Mouse (Mus musculus) midbrain, postnatal 0 days (tissue): ENCODE measurements at regions not wholly inside any gene's neighbourhood (a gene's known extent, or its start where the extent isn't known, plus 50 kb on each side); places are given as distances from the start of the nearest gene placed in this dataset.

Experiments
- ATAC-seq: fragments of 200-750 bp; cut with Nextera tagmentation; 2 replicates; pipeline ENCODE4 v1.8.0; 2017; ENCODE audit warnings: moderate number of reproducible peaks, mild to moderate bottlenecking, moderate TSS enrichment, moderate library complexity; ENCODE audit not compliant: low FRiP score
- DNase-seq: peaks from one replicate; pipeline ENCODE4 v3.0.0-alpha.2; 2015; ENCODE audit warnings: low spot score
- H3K27ac ChIP-seq: fragments of 300-500 bp; sonication (generic); 2 replicates; pipeline ENCODE4 v1.5.1; 2014; ENCODE audit warnings: low read depth, mild to moderate bottlenecking, low read length, mixed read lengths
- H3K27me3 ChIP-seq: fragments of 300-500 bp; sonication (generic); 2 replicates; pipeline ENCODE4 v1.6.1; 2014; ENCODE audit warnings: low read length, control low read depth, mixed read lengths; ENCODE audit not compliant: insufficient read depth
- H3K36me3 ChIP-seq: fragments of 300-500 bp; sonication (generic); 2 replicates; pipeline ENCODE4 v1.6.1; 2014; ENCODE audit warnings: low read length, control low read depth, mixed read lengths; ENCODE audit not compliant: insufficient read depth
- H3K4me1 ChIP-seq: fragments of 300-500 bp; sonication (generic); 2 replicates; pipeline ENCODE4 v1.6.1; 2014; ENCODE audit warnings: mild to moderate bottlenecking, control low read depth, antibody characterized with exemption, low read length, mixed read lengths; ENCODE audit not compliant: insufficient read depth
- H3K4me2 ChIP-seq: fragments of 300-500 bp; sonication (generic); 2 replicates; pipeline ENCODE4 v1.6.1; 2014; ENCODE audit warnings: low read depth, mild to moderate bottlenecking, low read length, mixed read lengths; ENCODE audit not compliant: poor library complexity, severe bottlenecking
- H3K4me3 ChIP-seq: fragments of 300-500 bp; sonication (generic); 2 replicates; pipeline ENCODE4 v1.5.1; 2014; ENCODE audit warnings: low read depth, mild to moderate bottlenecking, low read length, moderate library complexity
- H3K9ac ChIP-seq: fragments of 300-500 bp; sonication (generic); replicated peaks from 2 replicates; pipeline ENCODE4 v1.6.1; 2014; ENCODE audit warnings: mild to moderate bottlenecking, low read length, moderate library complexity, mixed read lengths; ENCODE audit not compliant: poor library complexity, severe bottlenecking
- H3K9me3 ChIP-seq: fragments of 300-500 bp; sonication (generic); 2 replicates; pipeline ENCODE4 v1.6.1; 2016; ENCODE audit warnings: low read length, control low read depth
- CTCF ChIP-seq: IDR thresholded peaks from 2 replicates; pipeline ENCODE4 v1.5.1; 2016; ENCODE audit warnings: antibody characterized with exemption, mild to moderate bottlenecking
- WGBS: fragments of 180-500 bp; shearing (Covaris S2); extraction: QIAGEN DNeasy Blood & Tissue Kit; methylation state at CpG from one replicate; pipeline ENCODE4 v1.1.7; 2014; 5-methylcytosine and 5-hydroxymethylcytosine counted together

- Histone ChIP-seq H3K36me3 (no peaks in the 10 kb centered on the region), H3K4me1 (no peaks in the 10 kb centered on the region), H3K27ac (no peak overlapping the region), H3K9ac (no peak overlapping the region), H3K4me3 (no peak overlapping the region), H3K27me3 (no peaks in the 10 kb centered on the region), H3K9me3 (no peaks in the 10 kb centered on the region), H3K4me2 (no peak overlapping the region)
- 87% methylated on average over 3 of the region's 3 CpGs for WGBS
- ATAC-seq (no peak), DNase-seq (no peak)
- no peak for TF ChIP-seq CTCF
Measured at GRCm38 (mm10) chr1:79144113-79144512, 295.8 kb downstream of the Scg2 start.
